Mouse (Mus musculus): ENCODE data around the gene Prps1l3.
"Not testable (repeated sequence)": the region's sequence is repeated elsewhere in the genome, so short reads cannot be mapped to it uniquely, and the experiment has no call there.

The Prps1l3 gene

DNA sequence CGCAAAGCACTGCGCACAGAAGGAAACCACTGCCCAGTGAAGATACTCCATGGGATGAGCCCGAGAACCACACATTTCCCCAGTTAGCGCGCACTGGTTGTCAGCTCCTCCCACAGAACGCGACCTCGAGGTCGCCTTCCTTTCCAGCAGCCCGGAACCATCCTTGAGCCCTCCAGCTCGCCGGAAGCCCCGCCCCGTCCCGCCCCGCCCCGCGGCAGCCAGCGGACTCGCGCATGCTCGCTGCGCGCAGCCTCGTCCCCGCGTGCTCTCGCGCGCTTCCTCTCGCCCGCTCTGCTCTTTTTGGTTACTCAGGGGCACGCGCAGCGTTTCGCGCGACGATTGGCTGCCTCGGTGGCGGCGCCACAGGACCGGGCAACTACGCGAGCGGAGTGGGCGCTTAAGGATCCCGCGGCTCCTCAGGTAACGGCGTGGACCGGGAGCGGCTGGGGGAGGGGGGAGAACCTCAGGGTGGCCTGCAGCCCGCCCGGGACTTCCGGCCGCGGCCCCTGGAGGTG lies at the start of gene Prps1l3, which contains the start of gene Mipol1:
Prps1l3 (plus strand) TSS at position 221 of the 515 bp plus-strand sequence.
Mipol1 (plus strand) TSS at position 236 of the 515 bp plus-strand sequence.
- DNase-seq (ENCODE audit: low read depth, low spot score) = peak; percentile 91

DNA sequence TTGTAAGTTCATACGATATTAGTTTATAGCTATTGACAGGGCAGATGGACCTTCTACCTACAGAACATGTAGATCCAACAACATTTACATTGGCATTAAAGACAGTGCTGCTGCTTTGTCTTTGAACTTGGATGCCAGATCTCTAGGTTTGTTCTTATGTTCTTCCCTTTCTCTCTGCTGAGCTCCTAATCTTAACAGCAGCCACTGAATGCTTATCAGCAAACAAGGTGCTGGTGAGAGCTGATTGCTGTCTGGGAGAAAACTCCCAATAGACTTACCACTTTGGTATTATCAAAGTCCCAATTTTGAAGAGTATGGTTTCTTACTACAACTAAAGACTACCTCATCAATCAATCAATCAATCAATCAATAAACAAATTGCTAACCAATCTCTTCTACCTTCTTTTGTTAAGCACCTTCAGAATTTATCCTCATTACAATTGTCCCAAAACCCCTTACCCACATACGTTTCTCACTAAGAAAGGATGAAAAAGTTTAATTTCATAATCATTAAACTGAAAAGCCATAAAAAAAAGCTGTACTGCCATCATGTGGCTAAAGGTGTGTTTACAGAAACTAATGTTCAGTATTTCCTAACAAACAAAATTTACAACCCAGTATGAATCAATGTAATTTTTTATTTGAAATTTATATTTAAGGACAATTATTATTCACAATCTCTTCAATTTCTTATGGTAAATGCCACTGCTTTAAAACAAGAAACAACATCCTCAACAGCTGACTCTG lies 45.6 kb upstream of the Prps1l3 start:
- peak; percentile 46 for DNase-seq (ENCODE audit: low read depth, low spot score)

DNA sequence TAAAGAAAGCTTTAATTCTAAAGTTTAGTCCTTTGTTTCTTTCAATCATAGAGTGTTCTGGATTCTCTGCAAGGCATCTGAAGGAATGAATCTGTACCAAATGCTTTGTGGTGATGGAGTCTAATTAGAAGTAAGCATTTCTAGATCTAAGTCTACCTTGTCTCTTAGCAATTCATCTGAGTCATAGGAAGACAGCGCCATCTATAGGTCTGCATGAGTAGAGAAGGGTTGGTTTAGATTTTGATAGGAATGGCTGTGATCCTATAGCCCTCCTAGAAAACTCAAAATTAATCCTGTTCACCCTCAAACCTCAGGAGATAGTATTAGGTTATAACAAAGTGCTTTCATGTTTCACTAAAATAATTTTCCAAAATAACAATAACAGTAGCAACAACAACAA lies 44.7 kb upstream of the Prps1l3 start:
- DNase-seq (ENCODE audit: low read depth, low spot score) = peak; percentile 56

DNA sequence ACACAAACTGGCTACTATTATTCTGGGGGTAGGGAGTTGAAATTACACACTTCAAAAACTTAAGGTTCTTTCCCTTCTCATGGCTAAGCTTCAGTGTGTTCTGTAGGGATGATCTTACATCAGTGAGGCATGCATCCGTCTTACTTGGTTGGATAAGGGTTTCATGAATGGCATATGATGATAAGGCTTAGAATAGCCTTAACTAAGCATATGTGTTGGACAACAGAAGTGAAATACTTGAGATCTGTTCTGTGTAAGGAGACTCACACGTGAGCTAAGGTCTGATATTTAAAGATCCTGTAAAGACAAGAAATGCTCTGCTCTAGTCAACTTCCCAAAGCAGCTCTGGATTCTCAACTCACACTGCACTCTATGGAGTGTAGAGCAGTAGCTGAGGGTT lies 44.1 kb upstream of the Prps1l3 start:
- DNase-seq (ENCODE audit: low read depth, low spot score) = no peak

DNA sequence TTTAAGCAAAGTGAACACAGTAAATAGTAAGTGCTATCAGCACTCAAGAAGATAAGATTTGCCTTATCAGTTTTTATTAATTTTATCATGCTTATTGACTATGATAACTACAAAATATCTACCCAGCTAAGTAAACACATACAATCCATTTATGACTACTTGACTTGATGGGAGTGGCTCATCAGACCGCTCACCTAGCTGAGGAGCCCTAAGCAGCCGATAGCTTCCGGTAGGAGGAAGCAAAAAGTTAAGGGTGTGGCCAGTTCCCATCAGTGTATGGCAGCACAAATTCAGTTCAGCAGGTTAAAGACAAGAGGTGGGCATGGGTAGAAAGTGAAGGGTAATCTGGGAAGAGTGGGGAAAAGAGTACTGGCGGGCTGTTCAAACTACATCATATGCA lies 43.2 kb upstream of the Prps1l3 start:
- DNase-seq (ENCODE audit: low read depth, low spot score) = no peak

DNA sequence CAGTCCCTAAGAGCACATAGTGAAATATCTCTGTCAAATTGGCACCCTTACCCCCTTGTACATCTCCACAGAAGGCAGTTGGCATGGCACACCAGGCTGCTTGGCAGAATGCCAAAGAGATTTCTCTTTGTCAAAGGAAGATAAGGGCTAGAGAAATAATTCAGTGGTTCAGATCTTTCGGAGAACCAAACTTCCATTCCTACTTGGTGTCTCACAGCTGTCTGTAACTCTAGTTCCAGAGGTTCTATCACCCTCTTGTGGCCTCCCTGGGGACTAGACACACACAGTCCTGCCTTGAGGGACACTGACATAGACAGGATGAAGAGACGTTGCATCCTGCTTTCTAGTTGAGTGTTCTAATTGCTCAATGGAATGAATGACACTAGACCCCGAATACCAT lies 35.6 kb upstream of the Prps1l3 start:
- DNase-seq (ENCODE audit: low read depth, low spot score) = peak; percentile 51

DNA sequence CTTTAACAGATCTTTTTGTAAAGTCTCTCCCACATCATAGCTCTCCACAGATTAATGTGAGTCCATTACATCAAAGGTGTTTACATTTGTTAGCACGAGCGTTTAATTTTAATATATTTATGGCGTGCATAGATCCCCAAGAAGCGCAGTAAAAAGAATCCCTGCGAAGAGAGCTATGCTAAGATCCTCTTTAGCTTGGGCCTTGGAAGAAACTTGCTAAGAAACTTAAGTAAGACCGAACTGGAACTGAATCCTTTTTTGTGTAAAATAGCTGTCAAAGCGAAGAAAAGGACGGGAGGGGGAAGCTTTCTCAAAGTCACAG lies 34.0 kb upstream of the Prps1l3 start:
- DNase-seq (ENCODE audit: low read depth, low spot score) = no peak

DNA sequence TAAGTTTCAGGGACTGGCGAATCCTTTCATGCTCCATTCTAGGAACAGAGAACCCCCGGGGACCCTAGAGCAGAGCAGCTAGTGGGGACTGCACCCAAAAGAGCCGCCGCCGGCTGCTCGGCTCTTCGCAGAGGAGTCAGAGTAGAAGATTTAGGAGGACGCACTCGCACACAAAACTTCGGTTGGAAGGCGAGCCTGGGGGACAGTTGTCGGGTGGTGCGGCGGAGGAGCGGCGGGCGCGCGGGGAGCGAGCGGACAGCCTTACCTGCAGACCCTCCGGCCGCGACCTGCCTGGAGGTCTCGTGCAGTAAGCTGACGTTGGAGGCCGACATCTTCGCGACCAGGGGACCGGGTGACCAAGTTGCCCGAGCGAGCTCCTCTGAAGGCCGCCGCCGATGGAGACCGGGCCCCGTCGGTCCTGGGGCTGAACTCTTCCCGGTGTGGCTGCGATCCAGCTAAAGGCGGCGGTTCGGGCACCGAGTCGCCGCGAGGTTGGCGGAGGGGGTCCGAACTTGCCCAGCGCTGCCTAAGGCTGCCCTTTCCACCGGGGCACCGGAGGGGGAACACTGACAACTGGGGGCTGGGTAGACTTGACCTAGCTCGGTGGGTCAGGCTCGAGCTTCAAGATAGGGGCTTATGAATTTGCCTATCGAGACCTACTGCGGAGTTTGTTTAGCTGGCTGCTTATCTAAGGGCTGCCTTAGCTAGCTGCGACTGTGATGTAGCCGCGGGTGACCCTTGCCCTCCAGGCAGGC lies 33.4 kb upstream of the Prps1l3 start:
- DNase-seq (ENCODE audit: low read depth, low spot score) = no peak

DNA sequence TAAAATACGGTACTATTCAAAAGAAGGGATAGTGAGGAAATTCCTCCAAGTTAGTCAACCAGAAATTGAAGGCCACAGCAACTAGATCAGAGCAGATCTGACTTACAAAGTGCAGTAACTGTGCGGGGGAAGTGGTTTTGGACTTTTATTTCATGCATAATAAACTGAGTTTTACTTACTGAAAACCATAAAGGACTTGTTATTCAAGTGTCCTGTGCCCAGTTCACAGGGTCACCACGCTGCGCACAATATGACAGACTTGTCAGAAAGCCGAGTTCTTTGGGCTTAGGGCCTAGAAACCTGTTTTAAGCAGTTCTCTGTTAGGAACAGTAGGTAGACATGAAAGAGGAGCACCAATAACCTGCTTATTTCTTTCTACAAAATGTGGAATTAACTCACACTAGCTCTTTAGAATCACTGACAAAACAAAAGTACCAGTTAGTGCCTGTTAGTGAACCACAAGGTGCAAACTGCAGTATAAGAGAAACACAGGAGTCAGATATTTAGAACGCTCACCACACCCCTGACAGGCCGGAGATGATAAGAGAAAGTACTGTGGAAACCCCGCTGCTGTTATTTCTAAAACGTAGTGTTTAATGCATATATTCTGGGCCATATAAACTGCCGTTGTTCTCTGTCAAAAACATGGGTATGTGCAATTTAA lies 32.7 kb upstream of the Prps1l3 start, which contains the start of gene Slc25a21:
Slc25a21 (minus strand) TSS at position 110 of the 664 bp plus-strand sequence.
- no peak for DNase-seq (ENCODE audit: low read depth, low spot score)

DNA sequence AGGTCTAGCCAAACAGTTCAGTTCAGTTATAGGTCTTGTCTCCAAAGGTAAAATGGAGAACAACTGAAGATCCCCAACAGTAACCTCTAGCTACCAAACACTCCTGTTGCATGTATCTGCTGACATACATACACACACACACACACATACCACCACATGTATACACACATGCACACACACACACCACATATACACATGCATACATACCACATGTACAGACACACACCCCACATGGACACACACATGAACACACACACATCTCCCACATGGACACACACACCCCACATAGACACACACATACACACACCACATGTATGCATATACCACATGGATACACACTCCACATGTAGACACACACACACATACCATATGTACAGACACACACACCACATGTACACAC lies 31.9 kb upstream of the Prps1l3 start:
- DNase-seq (ENCODE audit: low read depth, low spot score) = no peak

DNA sequence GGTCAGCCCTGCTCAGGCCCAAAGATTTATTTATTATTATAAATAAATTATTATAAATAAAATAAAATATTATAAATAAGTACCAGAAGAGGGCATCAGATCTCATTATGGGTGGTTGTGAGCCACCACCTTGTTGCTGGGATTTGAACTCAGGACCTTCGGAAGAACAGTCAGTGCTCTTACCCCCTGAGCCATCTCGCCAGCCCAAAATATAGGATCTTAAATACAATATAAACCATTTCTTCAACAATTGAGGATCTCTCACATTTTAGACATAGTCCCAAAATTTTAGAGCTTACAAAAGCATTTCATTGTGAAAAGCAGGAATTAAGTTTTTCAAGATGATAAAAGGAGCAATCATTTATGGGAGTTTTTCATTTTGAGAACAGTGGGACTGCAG lies 30.8 kb upstream of the Prps1l3 start:
- DNase-seq (ENCODE audit: low read depth, low spot score) = no peak

DNA sequence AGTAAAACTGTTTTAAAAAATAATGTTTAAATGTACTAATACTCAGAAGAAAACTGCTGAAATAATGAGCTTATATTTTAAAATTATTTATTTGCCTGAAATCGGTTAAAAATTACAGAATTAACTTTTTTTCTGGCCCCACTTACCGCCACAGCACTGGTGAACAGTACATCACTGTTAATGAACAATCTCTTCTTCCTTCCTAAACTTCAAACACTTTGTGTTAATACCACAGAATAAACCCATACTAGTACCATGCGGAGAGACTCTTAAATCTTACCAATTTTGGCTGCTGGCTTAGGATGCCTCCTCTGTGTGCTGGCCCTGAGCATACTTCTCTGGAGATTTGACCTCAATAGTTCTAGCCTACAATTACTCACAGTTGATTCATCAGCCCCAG lies 28.3 kb upstream of the Prps1l3 start:
- DNase-seq (ENCODE audit: low read depth, low spot score) = peak; percentile 34

DNA sequence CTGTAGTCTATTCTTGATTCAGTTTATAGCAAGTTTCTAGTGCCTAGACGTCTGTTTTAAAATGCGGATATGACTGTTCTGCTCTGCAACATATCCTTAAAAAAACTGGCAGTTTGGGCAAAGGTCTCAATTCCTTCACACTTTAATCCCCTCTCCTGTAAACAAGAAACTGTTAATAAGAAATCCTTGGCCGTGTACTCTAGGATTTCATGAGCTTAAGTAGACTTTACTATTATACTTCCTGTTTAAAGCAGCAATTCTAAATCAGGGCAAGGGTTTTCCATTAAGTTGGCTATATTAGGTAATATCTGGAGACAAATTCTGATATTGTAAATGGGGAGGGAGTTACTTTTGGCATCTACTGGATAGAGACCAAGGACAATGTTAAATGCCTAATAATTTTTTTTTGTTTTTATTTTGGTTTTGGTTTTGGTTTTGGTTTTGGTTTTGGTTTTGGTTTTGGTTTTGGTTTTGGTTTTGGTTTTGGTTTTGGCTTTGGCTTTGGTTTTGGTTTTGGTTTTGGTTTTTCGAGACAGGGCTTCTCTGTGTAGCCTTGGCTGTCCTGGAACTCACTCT lies 25.8 kb upstream of the Prps1l3 start:
- DNase-seq (ENCODE audit: low read depth, low spot score) = no peak

DNA sequence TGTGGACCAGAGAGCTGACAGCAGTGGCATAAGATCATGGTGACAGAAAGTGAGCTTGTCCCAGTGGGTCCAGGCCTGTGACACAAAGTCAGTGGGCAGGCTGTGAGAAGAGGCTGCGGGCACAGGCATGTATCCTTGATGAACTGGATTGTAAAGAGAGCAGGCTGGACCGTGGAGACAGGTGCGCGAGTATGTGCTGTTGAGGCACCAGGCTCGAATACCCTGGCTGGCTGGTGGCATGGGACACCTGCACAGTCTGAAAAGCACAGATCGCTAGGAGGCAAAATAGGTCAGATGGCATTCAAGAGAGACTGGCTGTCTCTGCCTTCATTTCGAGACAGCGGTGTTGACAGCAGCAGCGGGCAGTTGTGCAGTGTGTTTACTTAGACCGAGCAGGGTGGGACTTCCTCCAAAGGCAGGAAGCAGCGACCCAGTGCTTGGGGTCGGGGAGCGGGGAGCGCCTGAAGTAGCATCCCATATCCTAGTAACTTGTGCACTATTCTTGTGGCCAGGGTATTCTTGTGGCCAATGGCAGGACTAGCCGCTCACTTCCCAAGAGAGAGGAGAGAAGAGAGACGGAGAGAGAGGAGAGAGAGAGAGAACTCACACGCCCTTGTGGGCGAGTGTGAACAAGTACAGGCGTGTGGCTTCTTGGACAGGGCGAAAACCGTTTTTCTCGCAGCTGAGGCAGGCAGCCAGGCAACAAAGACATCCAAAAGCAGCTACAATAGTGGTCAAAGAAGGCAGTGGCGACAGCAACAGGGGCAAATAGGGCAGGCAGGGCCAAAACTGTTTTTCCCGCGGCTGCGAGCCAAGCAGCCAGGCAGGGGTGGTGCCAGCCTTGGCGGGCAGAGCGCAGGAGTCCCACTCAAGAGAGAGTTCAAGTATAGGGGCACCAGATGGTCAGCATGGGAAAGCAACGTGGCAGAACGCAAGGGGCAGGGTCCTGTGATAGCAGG lies 18.6 kb upstream of the Prps1l3 start:
- DNase-seq (ENCODE audit: low read depth, low spot score) = no peak

DNA sequence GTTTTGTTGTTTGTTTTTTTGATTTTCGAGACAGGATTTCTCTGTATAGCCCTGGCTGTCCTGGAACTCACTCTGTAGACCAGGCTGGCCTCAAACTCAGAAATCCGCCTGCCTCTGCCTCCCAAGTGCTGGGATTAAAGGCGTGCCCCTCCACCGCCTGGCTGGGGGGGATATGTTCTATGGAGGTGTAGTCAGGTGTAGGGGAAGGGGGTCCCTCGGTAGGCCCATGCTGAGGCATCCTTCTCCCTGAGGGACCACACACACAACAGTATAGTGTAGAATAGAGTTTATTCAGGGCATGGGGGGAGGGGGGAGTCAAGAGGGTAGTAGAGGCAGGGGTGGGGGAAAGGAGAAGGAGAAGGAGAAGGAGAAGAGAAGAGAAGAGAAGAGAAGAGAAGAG lies 17.7 kb upstream of the Prps1l3 start:
- not testable (repeated sequence) for DNase-seq (ENCODE audit: low read depth, low spot score)

DNA sequence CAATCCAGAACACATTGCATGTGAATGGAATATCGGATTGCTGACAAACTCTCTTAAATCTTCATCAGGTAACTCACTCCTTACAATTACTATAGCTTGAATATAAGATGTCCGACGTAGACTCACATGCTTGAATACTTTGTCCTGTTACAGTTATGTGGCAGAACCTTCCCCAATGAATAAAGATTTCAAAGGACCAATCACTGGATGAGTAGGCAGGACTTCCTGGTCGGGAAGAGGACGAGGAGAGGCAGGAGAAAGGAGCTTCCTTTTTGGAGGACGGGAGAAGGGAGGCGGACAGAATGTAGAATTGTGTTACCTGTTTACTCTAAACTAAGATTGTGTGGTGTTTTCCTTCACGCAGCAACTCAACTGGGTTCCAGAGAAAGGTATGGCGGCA lies 3.8 kb upstream of the Prps1l3 start:
- DNase-seq (ENCODE audit: low read depth, low spot score) = no peak

DNA sequence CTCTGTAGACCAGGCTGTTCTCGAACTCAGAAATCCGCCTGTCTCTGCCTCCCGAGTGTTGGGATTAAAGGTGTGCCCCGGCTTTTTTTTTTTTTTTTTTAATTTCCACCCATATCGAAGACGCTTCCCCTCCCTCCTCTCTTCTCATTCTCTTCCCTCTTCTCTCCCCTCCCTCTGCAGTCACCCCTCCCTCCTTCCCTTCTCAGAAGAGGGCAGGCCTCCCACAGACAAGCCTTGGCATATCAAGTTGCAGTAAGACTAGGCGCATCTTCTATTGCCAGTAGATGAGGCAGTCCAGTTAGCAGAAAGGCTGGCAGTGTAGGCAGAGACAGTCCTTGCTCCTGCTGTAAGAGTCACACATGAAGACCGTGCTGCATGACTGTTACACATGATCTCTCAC lies 2.4 kb upstream of the Prps1l3 start:
- no peak for DNase-seq (ENCODE audit: low read depth, low spot score)

DNA sequence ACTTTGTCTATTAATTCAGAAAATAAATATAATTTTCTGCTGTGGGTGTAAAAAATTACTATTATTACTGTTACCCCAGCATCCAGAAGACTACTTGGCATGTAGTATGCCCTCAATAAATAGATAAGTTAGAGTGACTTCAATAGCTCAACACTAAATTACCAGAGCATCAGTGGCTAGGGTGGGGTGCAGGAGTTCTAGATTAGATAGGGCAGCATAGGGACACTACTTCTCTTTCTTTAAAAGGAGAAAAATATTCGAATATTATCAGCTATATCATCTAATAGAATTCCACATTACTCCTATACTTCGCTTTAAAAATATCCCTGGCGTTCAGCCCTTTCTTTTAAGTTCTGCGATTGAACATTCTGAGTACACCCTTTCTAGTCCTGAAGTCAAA lies 509 bp upstream of the Prps1l3 start:
- DNase-seq (ENCODE audit: low read depth, low spot score) = no peak

DNA sequence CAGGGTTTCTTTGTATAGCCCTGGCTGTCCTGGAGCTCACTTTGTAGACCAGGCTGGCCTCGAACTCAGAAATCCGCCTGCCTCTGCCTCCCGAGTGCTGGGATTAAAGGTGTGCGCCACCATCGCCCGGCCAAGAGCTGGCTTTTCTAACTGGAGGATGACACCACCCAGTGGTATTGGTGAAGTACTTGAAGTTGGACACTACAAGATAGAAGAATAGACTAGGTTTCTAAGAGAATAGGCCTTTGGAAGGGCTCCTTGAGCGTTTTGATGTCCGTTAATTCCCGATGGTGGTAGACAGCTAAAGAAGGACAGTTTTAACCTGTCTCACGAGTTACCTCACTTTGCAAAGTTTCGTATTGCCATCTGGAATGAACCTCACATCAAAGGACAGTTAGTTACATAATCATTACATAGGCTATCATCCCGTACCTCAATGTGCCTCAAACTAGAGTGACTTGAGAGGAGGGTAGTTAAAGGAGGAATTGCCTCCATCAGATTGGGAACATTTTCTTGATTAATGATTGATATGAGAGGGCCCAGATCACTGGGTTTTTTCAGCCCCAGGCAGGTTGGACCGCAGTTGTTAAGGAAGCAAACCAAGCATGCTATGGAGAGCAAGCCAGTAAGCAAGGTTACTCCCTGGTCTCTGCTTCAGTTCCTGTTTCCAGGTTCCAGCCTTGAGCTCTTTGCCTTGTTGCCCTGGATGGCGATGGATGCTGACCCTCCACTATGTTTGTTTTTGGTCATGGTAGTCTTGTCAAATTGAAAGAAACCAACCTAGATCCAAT lies 1.1 kb downstream of the Prps1l3 start:
- peak; percentile 59 for DNase-seq (ENCODE audit: low read depth, low spot score)

DNA sequence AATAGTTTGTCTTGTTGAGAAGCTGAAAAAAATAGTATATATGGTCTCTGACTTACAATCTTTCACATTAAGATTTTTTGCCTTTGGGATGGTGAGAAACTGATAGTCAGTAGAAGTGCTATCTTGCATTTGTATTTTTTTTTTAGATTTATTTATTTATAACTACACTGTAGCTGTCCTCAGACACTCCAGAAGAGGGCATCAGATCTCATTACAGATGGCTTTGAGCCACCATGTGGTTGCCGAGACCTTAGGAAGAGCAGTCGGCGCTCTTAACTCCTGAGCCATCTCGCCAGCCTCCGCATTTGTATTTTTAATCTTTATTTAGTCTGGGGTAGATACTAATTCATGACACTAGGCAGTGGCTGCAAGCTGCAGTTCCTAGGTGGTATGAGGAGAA lies 3.2 kb downstream of the Prps1l3 start:
- DNase-seq (ENCODE audit: low read depth, low spot score) = no peak

All from 3T3-L1 (cell line).